Mouse (Mus musculus) cerebellum, adult 9-10 months (tissue): Measurements from ENCODE around the gene Apoc2.
"Not testable (repeated sequence)": the region's sequence is repeated elsewhere in the genome, so short reads cannot be mapped to it uniquely, and the experiment has no call there.

Experiments used
- DNase-seq: peaks from one replicate; pipeline ENCODE4 v3.0.0; 2022

The Apoc2 gene

DNA sequence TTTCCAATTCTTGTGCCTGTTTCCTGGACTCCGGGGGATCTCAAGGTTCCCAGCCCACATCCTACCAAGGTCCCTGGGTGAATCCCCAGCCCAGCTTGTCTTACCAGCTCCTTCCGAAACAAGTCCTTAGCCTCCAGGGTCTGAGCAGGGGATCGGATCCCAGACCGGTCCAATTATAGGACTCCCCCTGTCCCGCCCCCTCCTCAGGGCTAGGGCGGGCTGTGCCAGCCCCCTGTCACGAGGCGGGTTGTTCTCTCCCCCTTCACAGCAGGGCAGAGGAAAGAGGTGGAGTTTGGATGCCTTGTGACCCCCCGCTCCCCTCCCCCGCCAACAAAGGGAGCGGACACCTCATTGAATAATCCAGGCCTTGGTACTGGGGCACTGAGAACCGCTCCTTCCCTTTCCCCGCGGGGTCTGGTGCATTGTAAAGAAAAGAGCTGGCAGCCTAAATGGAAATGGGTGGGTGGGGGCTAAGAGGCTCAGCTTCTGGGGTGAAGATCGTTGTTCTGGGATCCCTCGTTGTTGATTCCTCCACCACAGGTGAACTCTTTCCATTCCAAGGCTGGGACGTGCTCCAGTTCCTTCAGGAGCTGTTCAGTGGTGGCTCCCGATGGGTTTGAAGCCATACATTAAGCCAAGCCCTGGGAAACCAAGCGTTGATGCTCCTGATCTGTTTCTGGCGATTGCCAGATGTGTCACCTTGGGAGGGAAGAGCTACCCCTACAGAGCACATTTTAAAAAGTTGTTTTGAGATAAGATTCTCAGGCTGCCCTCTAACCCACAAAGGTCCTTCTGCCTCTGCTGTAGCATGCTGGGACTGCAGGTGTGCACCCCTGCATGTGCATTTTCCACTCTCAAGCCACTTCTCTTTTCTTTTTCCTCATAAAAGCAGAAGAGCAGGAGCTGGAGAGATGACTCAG, 21.4 kb upstream of the Apoc2 start, which contains the start of gene Apoe:
Gene Apoe (minus strand): TSS at position 282 of the 920 bp plus-strand sequence.
- no peak for DNase-seq

DNA sequence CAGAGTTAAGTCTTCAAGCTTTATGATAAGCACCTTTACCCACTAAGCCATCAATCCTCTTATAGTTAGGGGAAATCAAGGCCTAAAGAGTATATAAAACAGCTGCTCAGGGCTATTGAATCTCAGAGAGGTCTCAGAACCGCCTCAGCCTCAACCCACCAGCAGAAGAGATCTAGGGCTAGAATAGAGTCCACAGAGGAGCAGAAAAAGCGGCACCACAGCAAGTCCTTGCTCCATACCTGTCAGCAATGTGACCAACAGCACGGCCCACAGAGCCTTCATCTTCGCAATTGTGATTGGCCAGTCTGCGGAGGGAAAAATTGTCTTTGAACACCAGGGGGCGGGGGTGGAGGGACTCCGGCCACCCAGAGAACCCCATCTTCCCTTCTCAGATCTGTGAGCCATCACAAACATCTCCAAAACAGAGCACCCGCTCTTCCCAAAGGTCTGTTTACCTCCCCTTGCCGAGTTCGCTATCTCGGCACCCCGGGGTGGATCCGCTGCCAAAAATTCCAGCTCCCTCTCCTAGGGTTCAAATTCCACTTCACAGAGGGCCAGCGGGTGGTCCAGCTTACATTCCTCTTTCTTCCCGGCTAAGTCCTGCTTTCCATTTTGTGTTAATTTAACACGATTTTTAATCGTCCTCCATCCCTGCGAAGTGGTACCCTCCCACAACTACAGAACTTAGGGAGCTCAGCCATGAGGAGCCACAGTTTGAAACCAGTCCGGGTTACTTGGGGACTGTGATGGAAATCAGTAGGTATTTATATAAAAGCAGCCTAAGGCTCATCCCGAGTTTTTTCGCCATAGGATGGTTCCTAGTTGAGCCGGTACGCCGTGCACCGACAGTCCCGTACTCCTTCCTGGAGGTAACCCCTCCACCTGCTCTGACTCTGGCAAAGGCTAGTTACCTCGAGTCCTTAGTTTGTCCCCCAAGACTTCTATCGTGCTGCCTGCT, 20.5 kb upstream of the Apoc2 start:
- DNase-seq: no peak

DNA sequence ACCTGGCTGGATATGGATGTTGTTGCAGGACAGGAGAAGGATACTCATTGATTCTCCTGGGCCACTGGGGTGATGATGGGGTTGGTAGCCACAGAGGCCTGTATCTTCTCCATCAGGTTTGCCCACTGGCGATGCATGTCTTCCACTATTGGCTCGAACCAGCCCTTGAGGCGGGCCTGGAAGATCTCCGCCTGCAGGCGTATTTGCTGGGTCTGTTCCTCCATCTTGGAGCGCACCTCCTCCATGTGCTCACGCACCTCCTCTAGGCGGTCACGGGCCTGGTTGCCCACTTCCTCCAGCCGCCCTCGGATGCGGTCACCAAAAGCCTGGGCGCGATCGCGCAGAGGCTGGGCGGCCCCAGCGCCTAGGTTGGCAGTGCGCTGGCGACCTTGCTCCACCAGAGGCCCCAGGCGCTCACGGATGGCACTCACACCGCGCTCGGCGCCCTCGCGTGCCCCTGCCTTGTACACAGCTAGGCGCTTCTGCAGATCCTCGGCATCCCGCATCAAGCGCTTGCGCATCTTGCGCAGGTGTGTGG, 18.7 kb upstream of the Apoc2 start:
- DNase-seq: no peak

DNA sequence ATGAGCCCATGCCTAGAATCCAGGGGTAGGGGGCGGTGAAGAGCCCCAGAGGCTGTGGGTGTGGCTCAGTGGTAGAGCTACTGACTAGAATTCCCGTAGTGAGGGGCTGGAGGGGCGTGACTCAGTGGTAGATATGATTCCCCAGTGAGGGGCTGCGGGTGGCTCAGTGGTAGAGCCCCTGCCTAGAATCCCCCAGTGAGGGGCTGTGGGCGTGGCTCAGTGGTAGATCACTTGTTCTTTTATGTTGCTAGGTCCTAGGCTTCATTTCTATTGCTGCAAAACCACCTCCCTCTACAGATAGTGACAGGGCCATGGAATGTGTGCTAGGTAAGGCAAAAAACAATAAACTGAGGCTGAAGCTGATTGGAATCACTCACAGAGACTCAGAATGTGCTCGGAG, 18.1 kb upstream of the Apoc2 start:
- DNase-seq: no peak

DNA sequence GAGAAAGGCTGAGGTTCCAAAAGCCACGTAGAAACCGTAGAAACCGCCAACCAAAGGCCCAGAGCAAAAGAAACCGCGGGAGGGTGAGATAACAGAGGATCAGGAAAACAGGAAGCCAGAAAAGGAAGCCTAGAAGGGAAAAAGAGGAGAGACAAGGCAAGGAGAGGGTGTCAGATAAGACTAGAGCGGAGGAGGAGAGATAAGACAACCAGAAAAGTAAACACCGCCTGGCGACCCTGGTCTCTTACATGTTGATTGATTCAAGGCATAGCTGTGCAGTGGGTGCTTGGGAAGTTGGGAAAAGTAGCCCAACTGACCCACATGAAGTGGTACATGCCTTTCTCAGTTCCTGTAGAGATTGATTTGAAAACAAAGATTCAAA, 17.5 kb upstream of the Apoc2 start:
- no peak for DNase-seq

DNA sequence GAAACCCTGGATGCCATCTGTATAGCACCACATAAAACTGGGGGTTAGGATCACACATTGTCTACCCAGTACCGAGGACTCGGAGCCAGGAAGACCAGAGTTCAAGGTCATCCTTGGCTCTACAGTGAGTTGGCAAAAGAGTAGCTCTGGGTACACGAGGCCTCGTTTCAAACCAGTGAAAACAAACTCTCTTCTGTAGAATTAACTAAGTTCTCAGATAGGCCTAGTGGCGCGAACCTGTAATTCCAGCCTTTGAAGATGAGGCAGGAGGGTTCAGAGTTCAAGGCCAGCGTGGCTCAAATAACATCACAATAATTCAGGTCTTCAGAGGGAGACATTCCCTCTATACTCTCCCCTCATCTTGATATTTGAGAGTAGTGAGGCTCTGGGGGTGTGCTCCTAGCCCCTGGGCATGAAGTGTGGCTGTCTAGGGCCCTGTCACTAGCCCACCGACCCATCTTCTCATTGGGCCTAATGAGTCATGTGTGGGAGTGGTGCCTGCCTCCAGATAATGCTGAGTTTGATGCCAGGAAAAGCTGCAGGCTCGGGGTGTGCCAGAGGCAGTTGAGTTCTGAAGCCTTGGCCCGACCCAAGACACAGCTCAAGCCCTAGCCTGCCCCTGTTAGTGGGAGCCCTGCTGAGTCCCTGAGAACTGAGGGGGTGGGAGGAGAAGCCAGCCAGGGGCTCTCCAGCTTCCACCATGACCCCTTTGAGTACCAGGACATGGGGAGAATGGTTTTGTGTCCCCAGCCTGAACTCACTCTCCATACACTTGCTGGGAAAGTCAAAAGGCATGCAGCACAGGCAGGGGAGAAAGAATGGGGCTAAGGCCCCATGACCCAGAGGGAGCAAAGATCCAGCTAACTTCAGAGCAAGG, 16.8 kb upstream of the Apoc2 start:
- no peak for DNase-seq

DNA sequence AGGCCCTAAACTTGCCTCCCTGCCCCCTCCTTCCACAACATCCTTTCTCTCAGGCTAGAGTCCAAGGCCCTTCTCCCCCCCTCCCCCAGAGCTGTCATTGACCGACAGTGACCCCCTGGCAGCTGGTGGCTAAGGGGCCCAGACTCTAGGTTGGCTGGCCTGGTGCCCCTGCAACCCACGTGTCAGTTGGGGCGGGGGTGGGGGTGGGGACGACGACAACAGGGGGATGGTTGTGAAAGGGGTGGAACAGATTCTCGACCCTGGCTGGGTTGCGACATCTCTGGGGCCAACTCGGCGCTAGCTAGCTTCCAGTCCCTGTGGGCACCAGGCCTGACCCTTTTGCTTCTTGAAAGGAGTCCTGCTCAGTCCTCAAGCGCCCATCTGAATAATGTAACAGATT, 15.7 kb upstream of the Apoc2 start:
- DNase-seq: no peak

DNA sequence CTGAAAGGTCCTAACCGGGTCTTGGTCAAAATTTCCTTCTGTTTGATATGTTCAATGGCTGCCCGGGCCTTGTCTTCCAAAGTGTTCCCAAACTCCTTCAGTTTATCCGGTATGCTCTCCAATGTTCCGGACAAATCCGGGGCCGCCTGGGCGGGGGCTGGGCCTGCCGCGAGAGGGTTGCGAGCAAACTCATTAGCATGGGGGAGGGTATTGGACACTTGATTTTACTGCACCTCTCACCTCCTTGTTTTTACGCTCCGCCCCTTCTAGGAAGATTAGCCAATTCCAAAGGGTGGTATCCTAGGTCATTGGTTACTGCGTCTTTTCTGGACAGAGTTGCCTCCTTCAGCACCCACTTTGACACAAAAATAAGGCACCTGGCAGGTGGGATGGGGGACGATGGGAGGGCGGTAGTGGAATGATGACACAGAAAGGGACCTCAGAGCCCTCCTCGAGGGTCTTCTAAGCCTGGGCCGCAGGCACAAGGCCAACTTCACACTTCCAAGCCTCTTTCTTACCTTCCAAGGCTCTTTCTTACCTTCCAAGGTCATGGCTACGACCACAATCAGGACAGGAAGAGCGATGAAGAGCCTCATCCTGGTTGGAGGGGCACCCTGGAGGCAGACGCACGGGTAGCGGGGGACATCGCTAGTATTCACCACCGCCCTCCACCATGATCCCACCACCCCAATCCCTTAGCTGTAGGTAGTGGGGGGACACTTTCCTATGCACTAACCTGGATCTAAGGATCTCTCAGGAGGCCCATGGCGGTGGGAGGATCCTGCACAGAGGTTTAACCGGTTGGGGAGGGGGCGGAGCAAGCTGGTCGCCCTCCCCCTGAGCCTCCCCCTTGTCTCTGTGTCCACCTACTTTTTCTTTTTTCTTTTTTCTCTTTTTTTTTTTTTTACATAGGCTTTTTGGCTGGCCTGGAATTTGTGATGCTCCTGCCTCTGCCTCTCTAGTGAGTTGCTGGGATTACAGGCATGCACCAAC, 14.4 kb upstream of the Apoc2 start, which contains the start of gene Apoc1:
Gene Apoc1 (minus strand): TSS at position 788 of the 993 bp plus-strand sequence.
- no peak for DNase-seq

DNA sequence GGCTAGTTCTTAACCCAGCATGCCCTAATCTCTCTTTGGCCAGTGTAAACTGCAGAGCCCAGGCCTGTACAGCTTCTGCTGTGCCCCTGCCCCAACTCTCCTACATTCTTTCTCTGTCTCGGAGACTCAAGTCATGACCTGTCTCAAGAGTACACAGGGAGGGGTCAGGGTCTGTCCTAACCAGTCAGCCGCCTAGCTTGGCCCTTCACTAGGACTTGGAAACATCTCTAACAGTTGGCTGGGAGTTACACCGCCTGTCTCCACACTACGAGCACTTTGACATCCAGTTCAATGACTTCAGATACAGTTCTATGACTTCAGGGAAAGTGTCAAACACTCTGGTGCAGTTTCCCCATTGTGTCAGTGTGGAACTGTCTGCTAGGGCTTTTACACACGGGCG, 13.7 kb upstream of the Apoc2 start:
- no peak for DNase-seq

DNA sequence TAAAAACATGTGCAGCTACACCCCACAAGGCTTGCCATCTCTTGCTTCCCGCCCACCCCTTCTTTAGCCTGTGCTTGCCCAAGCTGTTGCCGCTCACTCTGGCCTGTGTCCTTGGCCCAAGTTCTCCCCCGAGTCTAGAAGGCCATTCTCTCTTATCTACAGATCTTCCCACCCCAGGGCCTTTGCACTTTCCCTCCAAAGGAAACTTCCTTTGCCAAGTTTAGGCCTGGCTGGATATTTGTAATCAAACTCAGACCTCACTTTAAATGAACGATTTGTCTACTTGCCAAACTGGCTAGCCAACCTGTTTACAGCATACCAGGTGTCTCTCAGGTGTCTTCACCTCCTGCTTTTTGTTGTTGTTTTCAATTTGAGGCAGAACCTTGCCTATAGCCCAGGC, 13.1 kb upstream of the Apoc2 start:
- no peak for DNase-seq

DNA sequence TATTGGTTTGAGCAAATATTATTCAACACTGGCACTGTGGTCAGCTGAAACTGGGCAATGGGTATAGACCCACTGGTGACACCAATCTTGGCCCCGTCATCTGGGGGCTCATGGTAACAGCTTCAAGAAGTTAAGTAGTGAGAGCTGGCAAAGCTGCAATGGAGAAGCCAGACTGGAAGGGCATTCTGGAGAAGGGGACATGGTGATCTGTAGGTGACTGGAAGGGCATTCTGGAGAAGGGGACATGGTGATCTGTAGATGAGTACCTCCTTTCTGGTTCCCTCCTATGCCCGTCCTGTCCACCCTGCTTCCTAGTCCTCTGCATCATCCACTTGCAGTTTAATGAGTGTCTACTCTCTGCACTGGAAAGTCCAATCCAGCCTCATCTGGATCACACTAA, 10.9 kb upstream of the Apoc2 start:
- no peak for DNase-seq

DNA sequence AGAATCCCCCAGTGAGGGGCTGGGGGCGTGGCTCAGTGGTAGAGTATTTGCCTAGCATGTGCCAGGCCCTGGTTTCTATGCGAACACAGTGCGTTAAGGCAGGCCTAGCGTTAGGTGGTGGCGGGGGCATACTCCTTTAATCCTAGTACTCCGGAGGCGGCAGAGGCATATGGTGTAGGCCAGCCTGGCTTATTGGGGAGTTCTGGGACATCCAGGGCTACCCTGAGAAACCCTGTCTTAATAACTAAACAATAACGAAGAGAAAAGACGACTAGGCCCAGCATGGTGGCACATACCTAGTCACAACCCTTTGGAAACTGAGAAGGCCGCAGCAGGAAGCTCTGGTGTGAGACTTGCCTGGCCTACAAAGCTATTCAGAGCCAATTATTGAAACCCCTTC, 10.4 kb upstream of the Apoc2 start:
- DNase-seq: no peak

DNA sequence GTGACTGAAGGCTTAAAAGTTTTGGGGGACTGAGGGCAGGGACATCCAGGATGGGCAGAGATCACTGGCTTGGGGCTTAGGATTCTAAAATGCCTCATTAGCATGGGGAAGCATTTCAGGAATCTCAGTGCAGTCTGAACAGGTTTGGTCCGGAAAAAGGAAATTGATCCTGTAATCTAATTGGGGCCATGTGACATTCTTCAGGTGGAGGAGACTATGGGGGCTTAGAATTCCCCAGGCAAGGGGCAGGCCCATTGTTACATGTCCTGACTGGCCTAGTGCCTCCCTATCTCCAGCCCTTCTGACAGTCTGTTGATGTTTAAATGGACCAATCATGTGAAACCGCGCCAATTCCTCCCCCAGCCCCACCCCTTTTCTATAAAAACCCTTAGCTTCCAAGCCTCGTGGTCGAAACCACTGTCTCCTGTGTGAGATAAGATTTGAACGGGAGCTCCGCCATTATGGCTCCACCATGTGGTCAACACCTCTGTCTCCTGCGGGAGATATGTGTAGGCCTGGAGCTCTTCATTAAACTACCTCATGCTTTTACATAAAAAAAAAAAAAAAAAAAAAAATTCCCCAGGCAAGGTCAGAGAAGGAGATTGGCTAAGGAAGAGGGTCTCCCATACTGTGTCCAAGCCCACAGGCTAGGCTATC, 9.3 kb upstream of the Apoc2 start:
- not testable (repeated sequence) for DNase-seq

DNA sequence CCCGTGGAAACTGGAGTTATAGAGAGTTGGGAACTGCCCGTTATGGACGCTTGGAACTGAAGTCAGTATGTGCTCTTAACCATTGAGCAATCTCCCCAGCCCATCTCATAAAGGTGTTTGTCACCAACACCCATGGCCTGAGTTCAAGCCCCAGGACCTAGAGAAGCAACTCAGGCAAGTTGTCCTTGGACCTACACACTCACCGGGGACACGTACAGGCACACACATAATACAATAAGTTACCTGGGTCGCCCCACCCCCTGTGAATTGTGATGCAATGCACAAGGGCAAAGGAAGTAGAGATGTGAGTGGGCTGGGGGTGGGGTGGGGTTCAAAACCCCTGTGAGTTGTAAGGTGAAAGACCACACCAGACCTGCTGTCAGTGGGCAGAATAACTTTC, 8.8 kb upstream of the Apoc2 start:
- no peak for DNase-seq

DNA sequence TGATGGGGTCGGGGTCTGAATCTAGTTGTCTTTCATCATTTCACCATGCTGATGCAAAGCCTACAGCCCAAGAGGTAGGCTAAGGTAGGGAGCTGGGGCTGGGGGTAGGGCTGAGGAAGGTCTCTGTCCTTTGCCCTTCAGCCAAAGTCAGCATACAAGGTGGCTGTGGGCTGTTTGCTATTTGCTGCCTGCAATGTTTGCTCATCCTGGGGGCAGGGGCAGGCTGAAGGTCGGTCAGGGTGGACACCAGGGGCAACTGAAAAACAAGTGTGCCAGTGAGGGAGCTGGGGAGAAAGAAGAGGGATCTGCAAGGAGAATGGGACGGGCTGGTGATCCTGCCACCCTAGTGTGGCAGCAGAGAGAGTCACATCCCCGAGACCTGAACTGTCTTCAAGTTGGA, 7.6 kb upstream of the Apoc2 start:
- DNase-seq: no peak

DNA sequence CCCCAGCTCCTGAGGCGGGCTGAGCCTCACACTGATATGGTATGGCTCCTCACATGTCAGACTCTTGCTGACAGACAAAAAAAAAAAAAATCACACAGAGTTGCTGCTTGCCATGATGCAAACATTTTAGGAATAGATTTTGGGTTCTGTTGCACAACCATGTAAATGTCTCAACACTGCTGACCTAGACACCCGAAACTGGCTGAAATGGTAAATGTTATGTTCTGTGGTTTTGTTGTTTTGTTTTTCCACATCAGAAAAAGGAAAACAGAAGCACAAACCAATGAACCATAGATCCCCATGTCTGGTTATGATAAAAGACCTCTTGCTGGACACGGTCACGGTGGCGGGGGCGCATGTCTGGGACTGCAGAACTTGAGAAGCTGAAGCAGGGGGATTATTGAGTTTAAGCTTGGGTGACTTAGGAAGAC, 6.0 kb upstream of the Apoc2 start:
- no peak for DNase-seq

DNA sequence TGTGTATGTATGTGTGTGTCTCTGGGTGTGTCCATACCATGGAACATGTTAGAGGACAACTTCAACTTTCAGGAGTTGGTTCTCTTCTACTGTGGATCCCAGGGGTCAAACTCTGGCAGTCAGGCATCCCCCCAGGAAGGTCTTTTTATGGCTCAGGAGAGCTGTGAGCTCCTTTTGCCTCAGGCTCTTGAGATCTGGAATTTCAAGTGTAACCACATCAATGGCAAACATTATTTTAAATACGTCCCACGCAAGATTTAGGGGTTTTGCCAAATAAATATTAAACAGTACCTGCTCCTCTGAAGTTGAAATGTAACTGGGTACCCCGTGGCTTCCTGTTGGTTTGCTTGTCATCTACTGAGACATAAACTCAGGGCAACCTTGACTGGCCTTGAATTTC, 5.2 kb upstream of the Apoc2 start:
- no peak for DNase-seq

DNA sequence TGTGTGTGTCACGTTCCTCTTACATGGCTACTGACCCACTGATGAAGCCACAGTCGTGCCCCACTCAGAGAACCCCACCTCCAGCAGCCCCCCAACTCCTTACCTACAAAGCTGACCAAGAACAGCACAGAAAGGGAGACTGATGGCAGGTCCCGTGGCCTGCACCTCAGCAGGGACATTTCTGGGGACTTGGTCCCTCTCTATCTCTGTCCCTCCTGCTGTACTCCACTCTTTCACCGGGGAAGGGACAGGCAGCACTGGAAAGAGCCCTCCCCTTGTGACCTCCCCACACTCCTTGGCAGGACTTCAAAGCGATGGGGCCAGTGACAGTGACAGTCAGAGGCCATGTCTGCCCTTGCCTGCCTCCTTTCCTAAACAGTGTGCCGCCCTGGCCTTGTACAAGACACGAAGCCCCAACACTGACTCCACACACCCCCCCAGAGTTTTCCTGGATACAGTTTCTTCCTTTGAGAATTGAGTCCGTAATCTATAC, 3.5 kb upstream of the Apoc2 start, which contains the start of the genes Gm44805 and Apoc4:
Gene Gm44805 (minus strand): TSS at position 222 of the 493 bp plus-strand sequence.
Gene Apoc4 (minus strand): TSS at position 278 of the 493 bp plus-strand sequence.
- no peak for DNase-seq

DNA sequence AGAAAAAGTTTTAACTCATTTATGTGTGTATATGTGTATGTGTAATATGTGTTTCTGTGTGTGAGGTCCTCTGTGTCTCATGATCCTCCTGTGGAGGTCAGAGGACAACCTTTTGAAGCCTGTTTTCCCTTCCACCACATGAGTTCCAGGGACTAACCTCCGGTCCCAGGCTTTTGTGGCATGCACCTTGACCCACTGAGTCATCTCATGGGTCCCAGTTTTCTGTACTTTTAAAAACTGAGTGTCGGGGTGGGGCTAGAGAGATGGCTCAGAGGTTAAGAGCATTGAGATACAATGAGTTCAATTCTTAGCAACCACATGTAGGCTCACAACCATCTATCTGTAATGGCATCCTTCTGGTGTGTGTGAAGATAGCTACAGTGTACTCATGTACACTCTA, 3.0 kb upstream of the Apoc2 start:
- no peak for DNase-seq

DNA sequence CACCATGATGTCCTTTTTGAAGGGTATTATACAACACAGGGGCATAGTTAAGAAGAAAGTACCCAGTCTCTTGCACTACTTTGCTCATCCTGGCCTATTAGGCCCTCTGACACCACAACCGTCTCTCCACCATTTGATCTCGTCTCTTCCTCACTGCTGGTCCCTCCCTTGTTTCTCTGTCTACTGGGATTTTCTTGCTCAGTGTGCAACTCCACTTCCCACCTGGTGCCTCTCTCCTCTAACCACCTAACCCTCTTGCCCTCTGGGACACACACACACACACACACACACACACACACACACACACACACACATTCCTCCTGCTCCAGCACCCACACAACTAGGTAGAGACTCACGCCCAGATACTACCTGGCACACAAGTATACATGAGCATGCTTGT, 1.2 kb upstream of the Apoc2 start:
- DNase-seq: no peak
